In genomic region chr16:10415976-10416375, GRCm38 (mm10) we compare ENCODE assay signal across 9 mouse cellular contexts. TPM values are rescaled to one million over a fixed set of nuclear protein-coding genes. Genes with fewer than 3 reads are reported as not detected.
DNase-seq lines count a peak whose midpoint lies in the region; ATAC-seq lines count a peak whose summit lies in the region.
"Had no signal": no experiment of that assay in that cellular context is flagged by ENCODE, and none has a peak within 500 bp of the region (broad histone marks: within the 10 kb centered on the region; RNA-seq: fewer than 3 reads in every experiment).

No protein-coding gene starts in this region.

- DNase-seq in kidney, adult 18-20 months = peak; percentile 59
- DNase-seq in WW6 (ENCODE audit: low read depth, low spot score) (peak; percentile 22), MN1 (ENCODE audit: low spot score) (no peak)
- DNase-seq in cerebellum, postnatal 14 days = peak; percentile 81 to 85
- peak; percentile 64 to 77 for DNase-seq in layer of hippocampus, postnatal 10 days (ENCODE audit: low spot score in 2 of 2)
- DNase-seq in spleen, postnatal 4 days (ENCODE audit: low spot score in 2 of 2) = peak; percentile 61 to 75
- DNase-seq in urinary bladder, adult 18-20 months (ENCODE audit: low spot score in 2 of 2) = no peak

- peaks cover 13% of the 10 kb centered on the region for H3K4me1 ChIP-seq in kidney, embryonic 16.5 days (ENCODE audit: insufficient read depth, low read length)

- no peaks in the 10 kb centered on the region for H3K9me3 ChIP-seq in kidney, embryonic 16.5 days (ENCODE audit: low read length)
- H3K9me3 ChIP-seq: neural tube, embryonic 13.5 days had no signal

- no peaks in the 10 kb centered on the region for H3K27me3 ChIP-seq in kidney, embryonic 16.5 days (ENCODE audit: insufficient read depth, low read length)
- H3K27me3 ChIP-seq: neural tube, embryonic 13.5 days had no signal

- no peak overlapping the region for H3K9ac ChIP-seq in kidney, embryonic 16.5 days (replicated peaks; ENCODE audit: low read length)
- H3K9ac ChIP-seq: neural tube, embryonic 13.5 days had no signal

- H3K36me3 ChIP-seq in kidney, embryonic 16.5 days (ENCODE audit: insufficient read depth, low read length) = peaks cover 47% of the 10 kb centered on the region

- no peak overlapping the region for H3K27ac ChIP-seq in kidney, embryonic 16.5 days (ENCODE audit: low read length)
- H3K27ac ChIP-seq: neural tube, embryonic 13.5 days had no signal

- WGBS in kidney, embryonic 16.5 days = 80% methylated on average over 6 of the region's 6 CpGs

- no peak overlapping the region for H3K4me3 ChIP-seq in kidney, embryonic 16.5 days (ENCODE audit: low read length)
- H3K4me3 ChIP-seq: neural tube, embryonic 13.5 days had no signal

- ATAC-seq in kidney, embryonic 16.5 days (ENCODE audit: low FRiP score, low TSS enrichment) = no peak

- no peak overlapping the region for H3K4me2 ChIP-seq in kidney, embryonic 16.5 days (replicated peaks; ENCODE audit: low read depth, low read length)
- H3K4me2 ChIP-seq: neural tube, embryonic 13.5 days had no signal

RNA-seq across cellular contexts. Expression of gene Nubp1, which starts 4.2 kb away (rescaled TPM):
- 69.9 and 71.8 TPM in 2 replicates for polyA plus RNA-seq in kidney, embryonic 16.5 days (2015; fragmentation: Nextera tagmentation; extraction: Ambion mirVana)
- total RNA-seq in layer of hippocampus, postnatal 10 days (2021) = 10 to 100 TPM; 12.5 to 15.6 TPM

RNA-seq across cellular contexts. Expression of gene Tekt5, which starts 20.7 kb away (rescaled TPM):
- polyA plus RNA-seq in kidney, embryonic 16.5 days (2015; fragmentation: Nextera tagmentation; extraction: Ambion mirVana) = 0.70 and 0.87 TPM in 2 replicates
- total RNA-seq in layer of hippocampus, postnatal 10 days (2021) = 1 to 10 TPM; 6.2 to 8.4 TPM

RNA-seq across cellular contexts. Expression of gene Tvp23a, which starts 31.2 kb away (rescaled TPM):
- 14.3 and 16.3 TPM in 2 replicates for polyA plus RNA-seq in kidney, embryonic 16.5 days (2015; fragmentation: Nextera tagmentation; extraction: Ambion mirVana)
- total RNA-seq in layer of hippocampus, postnatal 10 days (2021) = 10 to 100 TPM; 37.9 to 42.0 TPM

Comparison
In these comparisons a context has a peak if more than half of its experiments do, and no peak if none do; other contexts are left out.
1. DNase-seq: peak in kidney, adult 18-20 months (single experiment), WW6 (single experiment), cerebellum, postnatal 14 days (2 of 2), layer of hippocampus, postnatal 10 days (2 of 2) and spleen, postnatal 4 days (2 of 2); none in urinary bladder, adult 18-20 months (0 of 2) and MN1 (single experiment).